Mouse (Mus musculus) CH12.LX (cell line): ENCODE data around the gene Eps8l3. TPM values are rescaled to one million over a fixed set of nuclear protein-coding genes. Genes with fewer than 3 reads are reported as not detected.

ENCODE experiments used
- DNase-seq: peaks from one replicate; pipeline ENCODE4 v3.0.0-alpha.2; 2013; ENCODE audit errors: extremely low read depth
- H3K27ac ChIP-seq: 2 replicates; pipeline ENCODE4 v1.5.1; 2012; ENCODE audit warnings: low read depth, mild to moderate bottlenecking, control low read depth, moderate library complexity; ENCODE audit not compliant: insufficient read depth
- H3K27me3 ChIP-seq: replicated peaks from 2 replicates; pipeline ENCODE3; 2012; ENCODE audit warnings: inconsistent platforms
- H3K36me3 ChIP-seq, 2 experiments: replicated peaks in 1 of 2; 2 replicates each; pipeline versions ENCODE3 to v1.6.1; 2012; ENCODE audit warnings: inconsistent platforms in 1 of 2, low read length in 1 of 2, mild to moderate bottlenecking in 1 of 2, mixed read lengths in 1 of 2, moderate library complexity in 1 of 2; ENCODE audit not compliant: control insufficient read depth in 1 of 2, insufficient read depth in 1 of 2
- H3K4me1 ChIP-seq, 2 experiments: 2 replicates each; pipeline ENCODE4 v1.6.1; 2012; ENCODE audit warnings: inconsistent platforms in 1 of 2, moderate library complexity in 1 of 2; ENCODE audit not compliant: insufficient read depth in 2 of 2, control insufficient read depth in 1 of 2
- H3K4me2 ChIP-seq: 2 replicates; pipeline ENCODE4 v1.6.1; 2012; ENCODE audit warnings: low read depth, mild to moderate bottlenecking, control low read depth; ENCODE audit not compliant: poor library complexity, insufficient read depth, severe bottlenecking
- H3K4me3 ChIP-seq, 3 experiments: fragments of 150-350 bp in 1 of 3; sonication (generic) in 1 of 3; replicated peaks in 1 of 3; 2 replicates each; pipeline versions ENCODE3 to v1.5.1; 2011 to 2012; ENCODE audit warnings: low read depth in 2 of 3, low read length in 2 of 3, mild to moderate bottlenecking in 2 of 3, moderate library complexity in 2 of 3, control low read depth in 1 of 3, improper control_type of control experiment in 1 of 3, inconsistent platforms in 1 of 3, mixed read lengths in 1 of 3; ENCODE audit not compliant: poor library complexity in 1 of 3
- H3K79me2 ChIP-seq: replicated peaks from 2 replicates; pipeline ENCODE4 v1.6.1; 2012; ENCODE audit warnings: mild to moderate bottlenecking, moderate library complexity; ENCODE audit not compliant: control insufficient read depth, poor library complexity, insufficient read depth, severe bottlenecking; ENCODE audit errors: extremely low read depth
- H3K9ac ChIP-seq: 2 replicates; pipeline ENCODE4 v1.6.1; 2012; ENCODE audit warnings: low read depth, mild to moderate bottlenecking, control low read depth, moderate library complexity; ENCODE audit not compliant: insufficient read depth
- H3K9me3 ChIP-seq: replicated peaks from 2 replicates; pipeline ENCODE3; 2012; ENCODE audit warnings: low read length, inconsistent platforms, mixed read lengths
- BHLHE40 ChIP-seq: IDR thresholded peaks from 2 replicates; pipeline ENCODE4 v1.6.1; 2011; ENCODE audit warnings: mild to moderate bottlenecking, low read depth, low read length, improper control_type of control experiment
- CHD2 ChIP-seq: IDR thresholded peaks from 2 replicates; pipeline ENCODE4 v1.6.1; 2011; ENCODE audit warnings: low read length, improper control_type of control experiment
- E2F4 ChIP-seq: IDR thresholded peaks from 2 replicates; pipeline ENCODE4 v1.6.1; 2011; ENCODE audit warnings: low read depth, low read length, improper control_type of control experiment; ENCODE audit not compliant: insufficient replicate concordance
- ELF1 ChIP-seq: IDR thresholded peaks from 2 replicates; pipeline ENCODE4 v1.6.1; 2014; ENCODE audit warnings: low read depth, mild to moderate bottlenecking, inconsistent platforms, low read length, improper control_type of control experiment
- EP300 ChIP-seq: IDR thresholded peaks from 2 replicates; pipeline ENCODE4 v1.6.1; 2011; ENCODE audit warnings: low read length, improper control_type of control experiment
- JUND ChIP-seq: conservative IDR thresholded peaks from 2 replicates; pipeline ENCODE4 v1.6.1; 2011; ENCODE audit warnings: low read depth, low read length, improper control_type of control experiment
- MAX ChIP-seq: IDR thresholded peaks from 2 replicates; pipeline ENCODE4 v1.6.1; 2011; ENCODE audit warnings: low read length, improper control_type of control experiment
- NELFE ChIP-seq: IDR thresholded peaks from 2 replicates; pipeline ENCODE4 v1.6.1; 2011; ENCODE audit warnings: low read depth, low read length, improper control_type of control experiment
- NRF1 ChIP-seq: IDR thresholded peaks from 2 replicates; pipeline ENCODE4 v1.6.1; 2014; ENCODE audit warnings: low read depth, mild to moderate bottlenecking, inconsistent platforms, low read length, improper control_type of control experiment, moderate library complexity
- POLR2A ChIP-seq: IDR thresholded peaks from 2 replicates; pipeline ENCODE4 v1.6.1; 2011; ENCODE audit warnings: low read depth, mild to moderate bottlenecking, improper control_type of control experiment, low read length
- RCOR1 ChIP-seq: conservative IDR thresholded peaks from 2 replicates; pipeline ENCODE4 v1.6.1; 2012; ENCODE audit warnings: low read depth, mild to moderate bottlenecking, inconsistent platforms, low read length, improper control_type of control experiment
- USF2 ChIP-seq: conservative IDR thresholded peaks from 2 replicates; pipeline ENCODE4 v1.6.1; 2011; ENCODE audit warnings: low read depth, low read length, improper control_type of control experiment
- ZC3H11A ChIP-seq: IDR thresholded peaks from 2 replicates; pipeline ENCODE4 v1.6.1; 2012; ENCODE audit warnings: low read depth, mild to moderate bottlenecking, inconsistent platforms, low read length, improper control_type of control experiment
- dilution Hi-C: fragments of 300-500 bp; cut with MboI; formaldehyde crosslinking; loops from 2 replicates; pipeline ENCODE4 v1.14.3; 2020; ENCODE audit warnings: low sequenced_read_pairs; ENCODE audit not compliant: extremely low pct_unique_long_range_greater_than_20kb, extremely low pct_ligation_motif_present
- in situ Hi-C: fragments of 300-500 bp; cut with MboI; formaldehyde crosslinking; loops from 3 replicates; pipeline ENCODE4 v1.14.3; 2019; ENCODE audit warnings: low sequenced_read_pairs, low pct_ligation_motif_present, low pct_unique_long_range_greater_than_20kb, mixed read lengths
- polyA plus RNA-seq: library from polyadenylated mRNA; unstranded; fragments of >175 nt; gene quantifications from 2 replicates; pipeline ENCODE4 v1.2.1, GENCODE M21; 2012; ENCODE audit warnings: low read depth; ENCODE audit not compliant: insufficient read length
- total RNA-seq, 2 experiments: library from RNA; depleted of rRNA; stranded (reverse); fragments of 300-350 nt in 1 of 2; fragments of >200 nt in 1 of 2; gene quantifications; 2 replicates each; pipeline ENCODE4 v1.2.3; 2012 to 2014

Gene Eps8l3
- total and polyA plus RNA-seq, 3 experiments = not detected

- in situ Hi-C loops = no loop called here
- no peak within 1 kb of the TSS; the same call in 1 of the 2 replicates for H3K9ac ChIP-seq
Measured at GRCm38 (mm10) chr3:107895720-107896569, 18.9 kb downstream of the Eps8l3 start, which contains the start of gene Gstm5. Gstm5 (plus strand) TSS chr3:107895821.

GRCm38 (mm10) chr3:107898691-107899090, 21.7 kb downstream of the Eps8l3 start:
- Histone ChIP-seq H3K4me3 (no peak overlapping the region), H3K9me3 (no peaks in the 10 kb centered on the region), H3K9ac (no peak overlapping the region), H3K4me1 (peaks cover 3% of the 10 kb centered on the region in 2 experiments; a peak in 3 of 4 replicates), H3K4me2 (no peak overlapping the region), H3K36me3 (no peaks in the 10 kb centered on the region), H3K27ac (no peak overlapping the region), H3K27me3 (peaks cover 40% of the 10 kb centered on the region), H3K79me2 (no peaks in the 10 kb centered on the region)
- DNase-seq = no peak
- dilution Hi-C loops = no loop called here
- in situ Hi-C loops = no loop called here
- no peak for TF ChIP-seq NELFE
- no peak for TF ChIP-seq RCOR1
- TF ChIP-seq BHLHE40 = no peak
- TF ChIP-seq ELF1 = no peak
- no peak for TF ChIP-seq ZC3H11A
- TF ChIP-seq MAX = no peak
- no peak for TF ChIP-seq JUND
- no peak for TF ChIP-seq E2F4
- TF ChIP-seq POLR2A = no peak

More at GRCm38 (mm10) chr3:107895720-107896569, 18.9 kb downstream of the Eps8l3 start, which contains the start of gene Gstm5:
- Histone ChIP-seq H3K4me1 (peaks cover 3% of the 10 kb centered on the region in 2 experiments; a peak in 3 of 4 replicates), H3K27me3 (peaks cover 22% of the 10 kb centered on the region), H3K36me3 (no peaks in the 10 kb centered on the region), H3K79me2 (no peaks in the 10 kb centered on the region), H3K27ac (no peak within 1 kb of the TSS), H3K4me2 (peak within 1 kb of the TSS; percentile 79), H3K9me3 (no peaks in the 10 kb centered on the region), H3K4me3 (peak within 1 kb of the TSS; percentile 14 to 35 (median 15))
- TF ChIP-seq NRF1 = peak; percentile 93
- no peak for TF ChIP-seq USF2
- TF ChIP-seq CHD2 = no peak
- no peak for TF ChIP-seq EP300
- peak; percentile 38 for TF ChIP-seq POLR2A
- DNase-seq = peak; percentile 20
- dilution Hi-C loops = no loop called here
